8 mouse cellular contexts compared by ENCODE assay signal in the genomic region with DNA sequence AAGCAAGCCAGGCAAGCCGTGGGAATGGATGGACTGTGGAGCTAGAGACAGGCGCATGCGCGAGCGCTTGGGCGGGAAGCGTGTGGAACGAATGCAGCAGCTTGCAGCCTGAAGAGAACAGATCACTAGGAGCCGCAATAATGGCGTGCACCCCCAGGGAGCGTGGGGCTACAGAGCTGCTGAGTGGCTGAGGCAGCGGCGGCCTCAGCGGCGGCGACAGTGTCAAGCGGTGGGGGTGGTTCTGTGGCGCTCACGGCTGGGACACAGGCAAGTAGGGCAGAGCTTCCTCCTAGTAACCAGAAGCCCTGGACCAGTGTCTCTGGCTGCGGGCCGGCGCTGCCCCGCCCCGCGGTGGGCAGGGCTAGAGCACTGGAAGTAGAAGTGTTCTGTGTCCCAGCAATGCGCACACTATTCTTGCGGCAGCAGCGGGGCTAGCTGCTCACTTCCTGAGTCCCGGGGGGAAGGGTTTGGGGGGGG. TPM values are rescaled to one million over a fixed set of nuclear protein-coding genes. Genes with fewer than 3 reads are reported as not detected.
A peak's percentile ranks its signal among the peaks of the same experiment; 100 is the strongest.
DNase-seq lines count a peak whose midpoint lies in the region; ATAC-seq lines count a peak whose summit lies in the region.

No protein-coding gene starts in this region.

- peaks cover 5% of the 10 kb centered on the region for H3K4me1 ChIP-seq in embryonic facial prominence, embryonic 14.5 days (ENCODE audit: control insufficient read depth, insufficient read depth, low read length)
- peaks cover 3% of the 10 kb centered on the region; the same call in 1 of the 2 replicates for H3K4me1 ChIP-seq in kidney, embryonic 14.5 days (ENCODE audit: control insufficient read depth, insufficient read depth, low read length)
- peaks cover 12% of the 10 kb centered on the region for H3K4me1 ChIP-seq in limb, embryonic 15.5 days

- WGBS in embryonic facial prominence, embryonic 14.5 days = 0% methylated on average over 25 of the region's 29 CpGs
- under 1% methylated on average over 29 of the region's 29 CpGs for WGBS in kidney, embryonic 14.5 days
- under 1% methylated on average over 29 of the region's 29 CpGs for WGBS in limb, embryonic 15.5 days

- DNase-seq in 3T3-L1 (ENCODE audit: low read depth, low spot score) = peak; percentile 95
- DNase-seq in adrenal gland, postnatal 4 days (ENCODE audit: low spot score in 2 of 2) = peak; percentile 58 to 86
- DNase-seq in embryonic facial prominence, embryonic 14.5 days (ENCODE audit: low spot score) = peak; percentile 95
- DNase-seq in heart, adult 9 months (ENCODE audit: low spot score in 2 of 2) = peak; percentile 95 to 96
- DNase-seq in monocyte, adult 2 months (ENCODE audit: low read depth in 1 of 2, low spot score in 2 of 2) = peak; percentile 75 to 80
- DNase-seq in spleen, postnatal 36 days (ENCODE audit: low spot score in 2 of 2) = peak; percentile 90 to 91

- ATAC-seq in embryonic facial prominence, embryonic 14.5 days (ENCODE audit: low read depth) = peak; percentile 99
- peak; percentile 99 for ATAC-seq in kidney, embryonic 14.5 days (ENCODE audit: low FRiP score, low TSS enrichment)
- peak; percentile 93 for ATAC-seq in limb, embryonic 15.5 days (ENCODE audit: insufficient number of reproducible peaks, low FRiP score, low TSS enrichment, low read depth)

- H3K9ac ChIP-seq in embryonic facial prominence, embryonic 14.5 days (ENCODE audit: low read depth, low read length) = peak overlapping the region; percentile 72
- peak overlapping the region; percentile 56 for H3K9ac ChIP-seq in kidney, embryonic 14.5 days (ENCODE audit: low read depth, low read length)
- H3K9ac ChIP-seq in limb, embryonic 15.5 days = peak overlapping the region; percentile 44; the same call in 1 of the 2 replicates

- peak overlapping the region; percentile 55 for H3K4me3 ChIP-seq in embryonic facial prominence, embryonic 14.5 days (ENCODE audit: low read depth, low read length)
- H3K4me3 ChIP-seq in kidney, embryonic 14.5 days (ENCODE audit: low read length) = peak overlapping the region; percentile 38
- peak overlapping the region; percentile 62 for H3K4me3 ChIP-seq in limb, embryonic 15.5 days

- H3K27me3 ChIP-seq in embryonic facial prominence, embryonic 14.5 days (replicated peaks; ENCODE audit: control insufficient read depth, insufficient read depth, low read length) = no peaks in the 10 kb centered on the region
- H3K27me3 ChIP-seq in kidney, embryonic 14.5 days (ENCODE audit: control insufficient read depth, insufficient read depth, low read length) = no peaks in the 10 kb centered on the region
- no peaks in the 10 kb centered on the region for H3K27me3 ChIP-seq in limb, embryonic 15.5 days

- H3K9me3 ChIP-seq in embryonic facial prominence, embryonic 14.5 days (ENCODE audit: control insufficient read depth, low read length) = no peaks in the 10 kb centered on the region
- H3K9me3 ChIP-seq in kidney, embryonic 14.5 days (ENCODE audit: control insufficient read depth, low read length) = no peaks in the 10 kb centered on the region
- H3K9me3 ChIP-seq in limb, embryonic 15.5 days = no peaks in the 10 kb centered on the region

- peak overlapping the region; percentile 68 for H3K4me2 ChIP-seq in embryonic facial prominence, embryonic 14.5 days (ENCODE audit: low read depth, low read length)
- peak overlapping the region; percentile 57 for H3K4me2 ChIP-seq in kidney, embryonic 14.5 days (replicated peaks; ENCODE audit: low read depth, low read length)
- peak overlapping the region; percentile 86 for H3K4me2 ChIP-seq in limb, embryonic 15.5 days

- H3K36me3 ChIP-seq in embryonic facial prominence, embryonic 14.5 days (ENCODE audit: control insufficient read depth, insufficient read depth, low read length) = no peaks in the 10 kb centered on the region
- no peaks in the 10 kb centered on the region for H3K36me3 ChIP-seq in kidney, embryonic 14.5 days (ENCODE audit: control insufficient read depth, insufficient read depth, low read length)
- H3K36me3 ChIP-seq in limb, embryonic 15.5 days = no peaks in the 10 kb centered on the region

- peak overlapping the region; percentile 92 for H3K27ac ChIP-seq in embryonic facial prominence, embryonic 14.5 days (replicated peaks; ENCODE audit: low read depth, low read length)
- peak overlapping the region; percentile 90 for H3K27ac ChIP-seq in kidney, embryonic 14.5 days (ENCODE audit: low read depth, low read length)
- peak overlapping the region; percentile 94 for H3K27ac ChIP-seq in limb, embryonic 15.5 days

RNA-seq across cellular contexts. Expression of gene Dcpp3, which starts 7.3 kb away (rescaled TPM):
- total RNA-seq in adrenal gland, postnatal 4 days (2021) = not detected
- 3.9 and 15.6 TPM in 2 replicates for polyA plus RNA-seq in embryonic facial prominence, embryonic 14.5 days (2014; fragmentation: Nextera tagmentation; extraction: Ambion mirVana)
- polyA plus RNA-seq in kidney, embryonic 14.5 days (2014; fragmentation: Nextera tagmentation; extraction: Ambion mirVana) = not detected in 2 replicates
- polyA plus RNA-seq in limb, embryonic 15.5 days (2015; fragmentation: Nextera tagmentation; extraction: Ambion mirVana) = 0.69 TPM in 1 of 2 replicates, not detected in the other

RNA-seq across cellular contexts. Expression of gene Sbp, which starts 16.9 kb away (rescaled TPM):
- not detected for total RNA-seq in adrenal gland, postnatal 4 days (2021)
- polyA plus RNA-seq in embryonic facial prominence, embryonic 14.5 days (2014; fragmentation: Nextera tagmentation; extraction: Ambion mirVana) = not detected in 2 replicates
- polyA plus RNA-seq in kidney, embryonic 14.5 days (2014; fragmentation: Nextera tagmentation; extraction: Ambion mirVana) = not detected in 2 replicates
- not detected in 2 replicates for polyA plus RNA-seq in limb, embryonic 15.5 days (2015; fragmentation: Nextera tagmentation; extraction: Ambion mirVana)

RNA-seq across cellular contexts. Expression of gene Sbpl, which starts 30.5 kb away (rescaled TPM):
- total RNA-seq in adrenal gland, postnatal 4 days (2021) = not detected
- polyA plus RNA-seq in embryonic facial prominence, embryonic 14.5 days (2014; fragmentation: Nextera tagmentation; extraction: Ambion mirVana) = not detected in 2 replicates
- not detected in 2 replicates for polyA plus RNA-seq in kidney, embryonic 14.5 days (2014; fragmentation: Nextera tagmentation; extraction: Ambion mirVana)
- polyA plus RNA-seq in limb, embryonic 15.5 days (2015; fragmentation: Nextera tagmentation; extraction: Ambion mirVana) = not detected in 2 replicates

RNA-seq across cellular contexts. Expression of gene Dcpp2, which starts 43.9 kb away (rescaled TPM):
- not detected for total RNA-seq in adrenal gland, postnatal 4 days (2021)
- not detected in 2 replicates for polyA plus RNA-seq in embryonic facial prominence, embryonic 14.5 days (2014; fragmentation: Nextera tagmentation; extraction: Ambion mirVana)
- polyA plus RNA-seq in kidney, embryonic 14.5 days (2014; fragmentation: Nextera tagmentation; extraction: Ambion mirVana) = not detected in 2 replicates
- polyA plus RNA-seq in limb, embryonic 15.5 days (2015; fragmentation: Nextera tagmentation; extraction: Ambion mirVana) = not detected in 2 replicates

RNA-seq across cellular contexts. Expression of gene Dcpp1, which starts 43.9 kb away (rescaled TPM):
- not detected for total RNA-seq in adrenal gland, postnatal 4 days (2021)
- 2.3 and 6.8 TPM in 2 replicates for polyA plus RNA-seq in embryonic facial prominence, embryonic 14.5 days (2014; fragmentation: Nextera tagmentation; extraction: Ambion mirVana)
- not detected in 2 replicates for polyA plus RNA-seq in kidney, embryonic 14.5 days (2014; fragmentation: Nextera tagmentation; extraction: Ambion mirVana)
- polyA plus RNA-seq in limb, embryonic 15.5 days (2015; fragmentation: Nextera tagmentation; extraction: Ambion mirVana) = not detected in 2 replicates

Comparison
In these comparisons a context has a peak if more than half of its experiments do, and no peak if none do; other contexts are left out.
1. Peak in every context shown above with its lines: DNase-seq, ATAC-seq, H3K4me3 ChIP-seq and H3K27ac ChIP-seq.